Mouse (Mus musculus) intestine, embryonic 15.5 days (tissue): ENCODE data around the gene Ncam2. TPM values are rescaled to one million over a fixed set of nuclear protein-coding genes. Genes with fewer than 3 reads are reported as not detected.
A peak's percentile ranks its signal among the peaks of the same experiment; 100 is the strongest.

Experiments used
- ATAC-seq: fragments of 200-750 bp; cut with Nextera tagmentation; 2 replicates; pipeline ENCODE4 v1.8.0; 2017; ENCODE audit warnings: moderate TSS enrichment, moderate library complexity
- H3K27ac ChIP-seq: fragments of 300-500 bp; sonication (generic); 2 replicates; pipeline ENCODE4 v1.5.1; 2015; ENCODE audit warnings: mild to moderate bottlenecking, inconsistent platforms
- H3K27me3 ChIP-seq: fragments of 300-500 bp; sonication (generic); replicated peaks from 2 replicates; pipeline ENCODE4 v1.6.1; 2015; ENCODE audit warnings: inconsistent platforms
- H3K36me3 ChIP-seq: fragments of 300-500 bp; sonication (generic); 2 replicates; pipeline ENCODE4 v1.6.1; 2015; ENCODE audit warnings: inconsistent platforms
- H3K4me1 ChIP-seq: fragments of 300-500 bp; sonication (generic); replicated peaks from 2 replicates; pipeline ENCODE4 v1.6.1; 2015; ENCODE audit warnings: inconsistent platforms
- H3K4me2 ChIP-seq: fragments of 300-500 bp; sonication (generic); replicated peaks from 2 replicates; pipeline ENCODE4 v1.6.1; 2015; ENCODE audit warnings: mild to moderate bottlenecking, inconsistent platforms
- H3K4me3 ChIP-seq: fragments of 300-500 bp; sonication (generic); replicated peaks from 2 replicates; pipeline ENCODE4 v1.5.1; 2015; ENCODE audit warnings: inconsistent platforms
- H3K9ac ChIP-seq: fragments of 300-500 bp; sonication (generic); 2 replicates; pipeline ENCODE4 v1.6.1; 2015; ENCODE audit warnings: inconsistent platforms
- H3K9me3 ChIP-seq: fragments of 300-500 bp; sonication (generic); 2 replicates; pipeline ENCODE4 v1.6.1; 2016; ENCODE audit warnings: inconsistent platforms
- WGBS: fragments of 180-500 bp; shearing (Covaris S2); methylation state at CpG from one replicate; pipeline ENCODE4 v1.1.7; 2015; 5-methylcytosine and 5-hydroxymethylcytosine counted together
- polyA plus RNA-seq: library from polyadenylated mRNA; unstranded; fragments of >200 nt; fragmentation: Nextera tagmentation; extraction: Ambion mirVana; gene quantifications from 2 replicates; pipeline ENCODE4 v1.2.1, GENCODE M21; 2015

Gene Ncam2
- 3.2 and 3.5 TPM in 2 replicates for polyA plus RNA-seq

DNA sequence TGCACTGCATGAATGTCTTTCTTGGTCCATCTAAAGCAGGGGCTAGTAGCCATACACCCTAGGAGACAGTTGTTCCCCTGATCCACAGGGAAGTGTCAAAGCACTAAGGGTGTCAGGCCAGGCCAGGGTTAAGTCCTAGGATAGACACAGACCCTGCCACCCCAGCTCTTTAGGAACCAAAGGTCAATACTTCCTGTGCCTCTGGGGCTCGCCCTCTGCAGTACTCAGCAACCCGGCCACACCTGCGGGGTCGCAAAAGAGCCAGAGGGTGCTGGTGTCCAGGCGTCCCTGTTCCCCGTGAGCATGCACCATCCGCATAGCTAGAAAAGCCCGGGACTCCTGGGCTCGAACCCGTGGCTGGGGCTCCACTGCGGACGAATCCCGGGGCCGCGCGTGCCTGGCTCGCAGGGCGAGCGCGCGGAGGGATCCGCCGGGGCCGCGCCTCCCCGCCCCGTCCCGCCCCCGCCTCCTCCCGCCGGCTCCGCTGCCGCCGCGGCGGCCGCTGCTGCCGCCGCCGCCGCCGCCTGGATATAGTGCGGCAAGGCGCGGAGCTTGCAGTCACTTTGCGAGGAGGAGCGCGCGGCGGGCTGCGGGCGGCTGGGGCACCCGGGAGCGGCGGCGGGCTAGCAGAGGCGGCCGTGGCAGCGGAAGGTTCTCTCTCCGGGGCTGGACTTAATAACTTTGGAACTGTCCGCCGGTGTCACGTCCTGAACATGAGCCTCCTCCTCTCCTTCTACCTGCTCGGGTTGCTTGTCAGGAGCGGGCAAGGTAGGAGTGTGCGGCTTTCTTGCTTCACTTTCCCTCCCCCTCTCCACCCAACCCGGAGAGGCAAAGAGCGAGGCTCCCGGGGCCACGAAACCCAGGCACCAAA lies at the start of gene Ncam2:
Ncam2 (plus strand) TSS at position 497 of the 871 bp plus-strand sequence.
- peak within 1 kb of the TSS; percentile 57 for H3K4me3 ChIP-seq
- H3K4me2 ChIP-seq, result peak within 1 kb of the TSS; percentile 89
- under 1% methylated on average over 52 of the region's 70 CpGs for WGBS
- no peaks in the 10 kb centered on the region for H3K9me3 ChIP-seq
- no peaks in the 10 kb centered on the region for H3K36me3 ChIP-seq
- H3K27me3 ChIP-seq, result no peaks in the 10 kb centered on the region
- H3K9ac ChIP-seq, result peak within 1 kb of the TSS; percentile 51
- no peak within 1 kb of the TSS for H3K27ac ChIP-seq
- ATAC-seq, result peak; percentile 96
- H3K4me1 ChIP-seq, result no peaks in the 10 kb centered on the region

DNA sequence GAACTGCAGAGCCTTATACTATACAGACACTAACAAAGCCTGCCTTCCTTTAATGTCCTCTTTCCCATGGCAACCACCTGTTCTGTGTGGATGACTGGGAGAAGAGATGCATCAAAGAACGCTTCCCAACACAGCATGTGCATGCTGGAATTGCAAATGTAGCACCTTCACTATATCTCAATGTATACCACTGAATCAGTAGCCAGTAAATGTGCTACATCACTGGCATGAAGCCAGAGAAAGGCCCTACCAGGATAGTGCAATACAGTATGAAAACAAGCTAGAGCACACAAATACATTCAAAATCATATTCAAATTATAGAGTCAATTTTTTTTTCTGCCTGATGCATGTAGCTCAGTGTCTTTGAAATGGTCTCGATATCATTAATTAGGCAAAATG lies 29.7 kb upstream of the Ncam2 start:
- Histone ChIP-seq H3K27me3 (no peaks in the 10 kb centered on the region), H3K36me3 (no peaks in the 10 kb centered on the region), H3K27ac (no peak overlapping the region), H3K4me2 (no peak overlapping the region), H3K9ac (no peak overlapping the region), H3K4me1 (no peaks in the 10 kb centered on the region), H3K9me3 (no peaks in the 10 kb centered on the region), H3K4me3 (no peak overlapping the region)
- no peak for ATAC-seq
- 71% methylated on average over 2 of the region's 2 CpGs for WGBS

DNA sequence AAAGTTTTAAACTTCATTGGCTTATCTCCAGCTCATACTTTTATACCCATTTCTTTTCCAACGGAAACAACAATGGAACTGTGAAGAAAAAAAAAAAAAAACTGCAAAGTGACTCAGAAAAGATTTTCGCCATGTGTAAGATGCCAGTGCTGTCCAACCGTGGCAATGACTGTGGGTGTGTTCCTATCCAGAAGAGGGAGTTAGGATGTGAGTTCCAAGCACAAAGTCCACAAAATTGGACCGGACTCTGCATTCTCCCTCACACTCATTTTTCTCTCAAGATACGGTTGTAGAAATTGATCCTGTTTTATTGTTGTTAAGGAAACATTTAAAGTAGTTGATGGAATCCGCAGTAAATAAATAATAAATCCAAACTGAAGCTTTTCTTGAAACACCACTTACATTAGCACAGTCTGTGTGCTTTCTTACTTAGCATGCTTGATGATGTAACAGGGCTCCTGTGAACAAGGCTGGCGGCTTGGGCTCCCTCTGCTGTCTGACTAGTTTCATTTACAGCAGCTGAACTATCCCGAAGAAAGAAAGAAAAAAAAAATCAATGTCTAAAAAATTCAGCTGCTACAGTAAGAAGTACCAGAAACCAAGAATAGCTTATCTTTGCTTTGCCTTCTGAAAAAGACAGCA lies 25.1 kb upstream of the Ncam2 start:
- Histone ChIP-seq H3K9ac (no peak overlapping the region), H3K4me1 (no peaks in the 10 kb centered on the region), H3K4me3 (no peak overlapping the region), H3K27me3 (no peaks in the 10 kb centered on the region), H3K36me3 (no peaks in the 10 kb centered on the region), H3K4me2 (no peak overlapping the region), H3K9me3 (no peaks in the 10 kb centered on the region), H3K27ac (no peak overlapping the region)
- 43% methylated on average over 8 of the region's 8 CpGs for WGBS
- ATAC-seq, result no peak; the same call in 1 of the 2 replicates

DNA sequence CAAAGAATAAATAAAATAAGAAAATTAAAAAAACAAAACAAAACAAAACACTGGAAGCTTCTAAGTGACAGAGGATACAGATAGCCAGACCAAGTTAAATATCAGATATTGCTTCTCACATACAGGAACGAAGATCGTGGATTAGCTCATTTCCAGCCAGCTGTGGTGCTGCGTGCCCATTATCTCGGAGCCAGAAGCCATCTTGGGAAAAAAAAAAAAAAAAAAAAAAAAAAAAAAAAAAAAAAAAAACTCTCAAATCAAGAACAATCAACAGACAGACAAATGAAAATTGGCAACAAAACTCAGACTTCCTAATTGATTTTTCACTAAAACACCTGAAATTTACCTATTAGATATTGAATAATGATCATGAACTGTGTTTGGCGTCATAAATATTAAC lies 20.7 kb upstream of the Ncam2 start:
- Histone ChIP-seq H3K9ac (no peak overlapping the region), H3K4me3 (no peak overlapping the region), H3K36me3 (no peaks in the 10 kb centered on the region), H3K27ac (no peak overlapping the region), H3K27me3 (no peaks in the 10 kb centered on the region), H3K4me2 (no peak overlapping the region), H3K9me3 (no peaks in the 10 kb centered on the region), H3K4me1 (no peaks in the 10 kb centered on the region)
- 92% methylated on average over 5 of the region's 5 CpGs for WGBS
- ATAC-seq, result no peak

DNA sequence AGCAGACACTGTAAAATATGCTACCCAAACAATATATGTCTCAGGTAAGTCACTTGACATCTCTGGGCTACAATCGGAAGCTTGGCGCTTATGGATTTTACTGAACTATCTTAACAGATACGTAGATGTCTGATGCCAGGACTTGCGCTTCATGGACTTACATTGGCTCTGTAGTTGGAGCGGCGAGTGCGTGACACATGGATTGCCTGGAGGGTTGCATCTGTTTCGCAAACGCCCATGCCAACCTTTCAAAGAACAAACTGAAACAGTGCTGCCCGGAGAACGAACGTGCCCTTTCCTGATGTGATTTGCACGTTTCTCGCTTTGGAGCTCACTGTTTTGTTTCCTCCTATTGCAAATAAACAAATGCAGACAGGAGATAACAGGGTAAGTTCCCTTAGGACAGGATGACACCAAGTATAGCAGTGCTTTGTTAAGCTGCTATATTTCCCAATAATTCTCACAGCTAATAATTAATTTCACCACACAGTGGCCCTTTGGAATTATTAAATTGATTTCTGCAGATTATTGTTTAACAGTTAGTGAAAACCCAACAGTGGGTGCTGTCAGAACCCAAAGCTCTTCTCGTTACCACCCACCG lies 12.8 kb upstream of the Ncam2 start:
- Histone ChIP-seq H3K27me3 (no peaks in the 10 kb centered on the region), H3K9ac (no peak overlapping the region), H3K4me2 (no peak overlapping the region), H3K36me3 (no peaks in the 10 kb centered on the region), H3K4me3 (no peak overlapping the region), H3K4me1 (no peaks in the 10 kb centered on the region), H3K9me3 (no peaks in the 10 kb centered on the region), H3K27ac (no peak overlapping the region)
- WGBS, result 75% methylated on average over 16 of the region's 16 CpGs
- no peak for ATAC-seq

DNA sequence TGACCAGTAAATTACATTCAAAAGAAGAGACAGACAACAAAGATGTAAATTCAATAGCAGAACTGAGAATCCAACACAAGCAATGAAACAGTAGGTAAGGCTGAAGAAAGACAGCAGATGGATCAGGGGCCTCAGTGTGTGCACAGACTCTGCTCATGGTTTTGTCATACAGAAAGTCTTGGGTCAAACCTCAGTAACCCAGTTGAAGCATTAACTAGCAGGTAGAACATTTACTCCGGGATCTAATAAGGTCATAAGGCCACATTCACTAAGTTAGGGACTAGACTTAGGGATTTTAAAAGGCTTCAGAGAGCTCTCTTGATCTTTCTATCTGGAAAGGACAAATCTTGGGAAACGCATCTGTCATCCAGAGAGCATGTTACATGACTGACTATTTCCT lies 8.9 kb upstream of the Ncam2 start:
- ATAC-seq, result no peak
- Histone ChIP-seq H3K9ac (no peak overlapping the region), H3K27ac (no peak overlapping the region), H3K36me3 (no peaks in the 10 kb centered on the region), H3K9me3 (no peaks in the 10 kb centered on the region), H3K27me3 (no peaks in the 10 kb centered on the region), H3K4me1 (no peaks in the 10 kb centered on the region), H3K4me2 (no peak overlapping the region), H3K4me3 (no peak overlapping the region)
- WGBS, result 87% methylated on average over 2 of the region's 2 CpGs

DNA sequence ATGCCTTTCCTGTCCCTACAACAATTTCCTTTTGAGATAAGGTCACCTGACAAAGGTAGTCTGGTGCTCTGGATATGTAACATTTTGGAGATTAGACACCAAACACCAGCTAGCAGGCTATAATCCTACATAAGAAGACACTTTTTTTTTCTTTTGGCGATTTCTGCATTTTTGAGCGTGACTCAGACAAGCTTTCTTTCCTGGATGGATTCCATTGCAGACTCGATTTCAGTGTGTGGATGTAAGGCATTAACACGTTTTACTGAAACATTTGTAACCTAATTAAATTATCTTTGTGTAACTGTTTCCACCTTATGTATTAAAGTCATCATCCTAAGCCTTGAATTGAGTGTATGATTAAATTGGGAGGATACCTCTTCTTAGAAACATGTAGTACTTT lies 7.9 kb upstream of the Ncam2 start:
- no peak overlapping the region for H3K9ac ChIP-seq
- 79% methylated on average over 4 of the region's 4 CpGs for WGBS
- no peaks in the 10 kb centered on the region for H3K9me3 ChIP-seq
- no peak overlapping the region for H3K27ac ChIP-seq
- H3K4me3 ChIP-seq, result no peak overlapping the region
- H3K4me2 ChIP-seq, result no peak overlapping the region
- no peaks in the 10 kb centered on the region for H3K27me3 ChIP-seq
- H3K4me1 ChIP-seq, result no peaks in the 10 kb centered on the region
- H3K36me3 ChIP-seq, result no peaks in the 10 kb centered on the region
- no peak for ATAC-seq

DNA sequence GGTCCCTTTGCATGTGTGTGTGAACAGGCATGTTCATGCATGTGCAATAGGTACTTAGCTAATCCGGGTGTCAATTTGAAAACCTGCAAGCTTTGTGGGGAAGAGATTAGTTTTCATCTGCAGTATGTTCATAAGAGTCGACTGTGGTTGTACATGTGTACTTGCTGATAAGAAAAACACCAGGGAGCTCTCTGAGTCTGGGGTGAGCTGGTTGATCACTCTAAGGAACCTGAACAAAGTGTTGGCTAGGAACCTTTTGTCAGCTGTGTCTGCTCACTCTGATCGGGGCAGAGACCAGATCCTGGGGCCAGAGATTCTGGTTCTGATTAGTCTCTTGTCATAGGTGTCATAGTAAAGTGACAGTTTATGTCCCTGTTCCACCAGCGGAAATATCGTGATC lies 1.0 kb upstream of the Ncam2 start:
- Histone ChIP-seq H3K9ac (no peak overlapping the region), H3K36me3 (no peaks in the 10 kb centered on the region), H3K27ac (no peak overlapping the region), H3K4me2 (no peak overlapping the region), H3K4me1 (no peaks in the 10 kb centered on the region), H3K9me3 (no peaks in the 10 kb centered on the region), H3K4me3 (no peak overlapping the region), H3K27me3 (no peaks in the 10 kb centered on the region)
- ATAC-seq, result no peak
- 77% methylated on average over 5 of the region's 5 CpGs for whole genome bisulfite sequencing

DNA sequence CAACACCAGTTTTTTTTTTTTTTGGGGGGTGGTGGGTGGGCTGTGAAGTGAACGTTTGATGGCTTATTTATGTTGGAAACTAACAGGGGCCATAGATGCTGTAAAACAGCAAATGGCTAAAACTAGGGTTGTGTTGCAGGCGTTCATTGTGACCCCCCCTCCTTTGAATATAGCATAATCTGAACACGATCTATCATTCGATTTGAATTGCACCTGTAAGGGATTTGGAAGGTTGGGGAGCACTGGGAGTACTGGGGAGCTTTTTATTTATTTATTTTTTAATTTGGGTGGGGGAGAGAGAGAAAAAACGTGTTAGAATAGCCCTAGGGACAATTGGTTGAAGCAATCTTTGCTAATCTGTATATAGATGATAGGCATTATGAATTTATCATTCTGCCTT lies 974 bp downstream of the Ncam2 start:
- Histone ChIP-seq H3K4me3 (no peak overlapping the region), H3K4me1 (no peaks in the 10 kb centered on the region), H3K9ac (no peak overlapping the region), H3K9me3 (no peaks in the 10 kb centered on the region), H3K27me3 (no peaks in the 10 kb centered on the region), H3K36me3 (no peaks in the 10 kb centered on the region), H3K27ac (no peak overlapping the region), H3K4me2 (peak overlapping the region; percentile 89; the same call in 1 of the 2 replicates)
- 37% methylated on average over 5 of the region's 5 CpGs for WGBS
- no peak for ATAC-seq

DNA sequence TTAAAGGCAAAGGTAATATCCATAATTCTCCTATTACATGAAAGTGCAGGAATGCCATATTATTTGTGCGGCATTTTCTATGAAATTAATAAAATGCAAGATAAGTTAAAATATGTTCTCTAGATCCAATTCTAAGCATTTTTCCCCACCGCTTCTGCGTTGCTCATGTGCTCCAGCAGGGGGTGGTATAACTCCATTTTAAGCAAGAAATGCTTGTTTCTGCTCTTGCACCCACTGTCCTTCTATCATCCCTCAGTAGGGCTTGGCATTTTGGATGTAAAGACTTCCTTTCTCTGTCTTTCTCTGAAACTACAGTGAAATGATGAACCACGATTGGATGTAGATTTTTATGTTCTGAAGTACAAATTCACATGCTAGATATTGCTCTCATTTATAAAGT lies 1.5 kb downstream of the Ncam2 start:
- ATAC-seq, result no peak
- WGBS, result 9% methylated on average over 4 of the region's 4 CpGs

DNA sequence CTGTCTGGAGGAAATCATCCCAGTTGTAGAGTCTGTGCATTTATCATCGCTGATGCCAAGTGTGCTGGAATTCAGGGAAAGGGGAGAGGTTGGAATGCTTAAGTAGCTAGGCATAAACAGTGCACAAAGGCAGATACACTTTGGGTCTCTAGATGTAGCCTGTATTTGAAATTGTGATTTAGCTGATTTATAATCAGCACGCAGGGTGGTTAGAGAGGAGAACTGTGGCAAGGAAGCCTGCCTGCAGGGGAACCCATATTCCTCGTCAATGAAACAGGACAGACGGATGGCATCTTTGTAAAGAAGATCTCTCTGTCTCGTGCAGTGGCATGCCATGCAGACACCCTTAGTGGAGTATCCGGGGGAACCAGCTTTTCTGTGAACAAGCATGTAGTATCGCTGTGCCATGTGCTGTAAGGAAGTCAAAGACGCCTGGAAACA lies 2.2 kb downstream of the Ncam2 start:
- Histone ChIP-seq H3K4me3 (no peak overlapping the region), H3K9ac (no peak overlapping the region), H3K36me3 (no peaks in the 10 kb centered on the region), H3K4me2 (no peak overlapping the region), H3K27me3 (no peaks in the 10 kb centered on the region), H3K27ac (no peak overlapping the region), H3K9me3 (no peaks in the 10 kb centered on the region), H3K4me1 (no peaks in the 10 kb centered on the region)
- WGBS, result 52% methylated on average over 8 of the region's 8 CpGs
- ATAC-seq, result no peak

More for the DNA sequence above, 1.5 kb downstream of the Ncam2 start:
- Histone ChIP-seq H3K27ac (no peak overlapping the region), H3K27me3 (no peaks in the 10 kb centered on the region), H3K9me3 (no peaks in the 10 kb centered on the region), H3K4me3 (no peak overlapping the region), H3K4me1 (no peaks in the 10 kb centered on the region), H3K36me3 (no peaks in the 10 kb centered on the region), H3K9ac (no peak overlapping the region), H3K4me2 (no peak overlapping the region)

DNA sequence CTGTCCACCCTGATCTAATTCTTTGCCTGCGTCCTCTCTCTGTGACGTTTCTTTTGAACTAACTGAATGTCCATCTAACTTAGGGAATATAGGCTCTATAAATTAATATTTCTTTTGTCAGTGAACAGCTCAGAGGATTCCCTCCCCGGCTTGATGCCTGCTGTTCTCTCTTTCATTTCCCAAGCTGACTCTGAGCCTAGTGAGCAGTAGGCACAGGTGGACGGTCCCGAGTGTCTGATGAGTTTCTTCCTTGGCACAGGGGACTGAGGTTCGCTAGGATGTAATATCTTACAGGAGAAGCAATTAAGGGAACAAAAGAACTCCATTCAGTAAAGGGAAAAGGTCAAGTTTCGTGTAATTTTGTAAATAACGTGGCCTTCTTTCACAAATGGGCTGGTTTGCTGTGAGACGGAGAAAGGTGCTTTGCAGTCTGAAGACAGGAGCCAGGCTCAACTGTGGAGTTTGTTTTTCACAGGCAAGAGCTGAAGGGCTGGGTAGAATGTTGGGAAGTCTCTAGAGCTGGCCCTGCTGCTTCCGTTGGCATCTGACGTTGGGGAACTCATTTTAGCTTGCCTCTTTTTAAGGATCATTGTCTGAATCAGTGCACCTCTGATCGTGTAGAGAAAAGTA lies 4.0 kb downstream of the Ncam2 start:
- Histone ChIP-seq H3K9me3 (no peaks in the 10 kb centered on the region), H3K4me2 (no peak overlapping the region), H3K4me3 (no peak overlapping the region), H3K9ac (no peak overlapping the region), H3K36me3 (no peaks in the 10 kb centered on the region), H3K4me1 (no peaks in the 10 kb centered on the region), H3K27ac (no peak overlapping the region), H3K27me3 (no peaks in the 10 kb centered on the region)
- ATAC-seq, result no peak
- 74% methylated on average over 12 of the region's 12 CpGs for WGBS
